ENCODE assay signal across 9 mouse cellular contexts in genomic region chr16:92398574-92399118, GRCm38 (mm10). TPM values are rescaled to one million over a fixed set of nuclear protein-coding genes. Genes with fewer than 3 reads are reported as not detected.
DNase-seq lines count a peak whose midpoint lies in the region; ATAC-seq and TF ChIP-seq lines count a peak whose summit lies in the region.
"Had no signal": no experiment of that assay in that cellular context is flagged by ENCODE, and none has a peak within 500 bp of the region (broad histone marks: within the 10 kb centered on the region; RNA-seq: fewer than 3 reads in every experiment).

No protein-coding gene starts in this region.

- H3K4me3 ChIP-seq in liver, adult 2 months (ENCODE audit: insufficient read depth, low read depth, low read length) = peak overlapping the region; percentile 57
- H3K4me3 ChIP-seq in liver, embryonic 12.5 days = no peak overlapping the region
- H3K4me3 ChIP-seq in forebrain, embryonic 12.5 days (replicated peaks) = no peak overlapping the region
- H3K4me3 ChIP-seq in intestine, postnatal 0 days (ENCODE audit: low read depth, low read length) = peak overlapping the region; percentile 38; the same call in 1 of the 2 replicates
- peak overlapping the region; percentile 34 for H3K4me3 ChIP-seq in small intestine, adult 2 months (ENCODE audit: low read depth, low read length)

- ATAC-seq in liver, embryonic 12.5 days = no peak
- ATAC-seq in forebrain, embryonic 12.5 days (ENCODE audit: low FRiP score) = no peak
- ATAC-seq in intestine, postnatal 0 days = no peak

- DNase-seq in liver, adult 2 months (ENCODE audit: extremely low read depth, low read depth, low spot score) = peak; percentile 74
- DNase-seq in left cerebral cortex, postnatal 10 days (ENCODE audit: extremely low spot score in 1 of 2, low spot score in 2 of 2) = no peak
- no peak for DNase-seq in cerebellum, postnatal 36 days
- DNase-seq in gastrocnemius, postnatal 10 days = no peak

- TF ChIP-seq CTCF in liver, adult 2 months (IDR thresholded peaks at IDR 0.05; ENCODE audit: low read depth, low read length) = peak; percentile 25; the same call in 1 of the 2 replicates
- TF ChIP-seq CTCF in intestine, postnatal 0 days (IDR thresholded peaks at IDR 0.05; ENCODE audit: low read depth) = peak; percentile 56
- no peak for TF ChIP-seq CTCF in small intestine, adult 2 months (IDR thresholded peaks at IDR 0.05; ENCODE audit: extremely low read depth, insufficient read length, insufficient replicate concordance, low read depth, low read length)

- H3K27me3 ChIP-seq in liver, adult 2 months (ENCODE audit: control insufficient read depth, insufficient read depth, low read length) = no peaks in the 10 kb centered on the region
- peaks cover 56% of the 10 kb centered on the region for H3K27me3 ChIP-seq in liver, embryonic 12.5 days (replicated peaks)
- H3K27me3 ChIP-seq in forebrain, embryonic 12.5 days = peaks cover 21% of the 10 kb centered on the region; the same call in 1 of the 2 replicates
- no peaks in the 10 kb centered on the region for H3K27me3 ChIP-seq in intestine, postnatal 0 days (replicated peaks; ENCODE audit: control insufficient read depth, insufficient read depth, low read length)
- no peaks in the 10 kb centered on the region for H3K27me3 ChIP-seq in small intestine, adult 2 months (ENCODE audit: control insufficient read depth, insufficient read depth, low read length)

- no peak for TF ChIP-seq POLR2A in liver, adult 2 months (IDR thresholded peaks at IDR 0.05; ENCODE audit: extremely low read depth, insufficient read depth, low read length)
- no peak for TF ChIP-seq POLR2A in small intestine, adult 2 months (IDR thresholded peaks at IDR 0.05; ENCODE audit: low read depth, low read length)

- H3K4me2 ChIP-seq in liver, embryonic 12.5 days = no peak overlapping the region
- peak overlapping the region; percentile 76 for H3K4me2 ChIP-seq in forebrain, embryonic 12.5 days
- peak overlapping the region; percentile 74 for H3K4me2 ChIP-seq in intestine, postnatal 0 days (replicated peaks; ENCODE audit: low read depth)

- no peaks in the 10 kb centered on the region for H3K9me3 ChIP-seq in liver, embryonic 12.5 days (replicated peaks)
- H3K9me3 ChIP-seq in forebrain, embryonic 12.5 days = no peaks in the 10 kb centered on the region
- no peaks in the 10 kb centered on the region for H3K9me3 ChIP-seq in intestine, postnatal 0 days (ENCODE audit: control insufficient read depth)

- peak overlapping the region; percentile 59 for H3K9ac ChIP-seq in liver, adult 2 months (ENCODE audit: low read depth, low read length)
- no peak overlapping the region for H3K9ac ChIP-seq in liver, embryonic 12.5 days
- no peak overlapping the region for H3K9ac ChIP-seq in forebrain, embryonic 12.5 days
- peak overlapping the region; percentile 40; the same call in 1 of the 2 replicates for H3K9ac ChIP-seq in intestine, postnatal 0 days (ENCODE audit: low read depth, low read length)

- 18% methylated on average over 6 of the region's 6 CpGs for WGBS in liver, adult 2 months
- WGBS in liver, embryonic 12.5 days (ENCODE audit: insufficient replicate concordance) = 76% methylated on average over 6 of the region's 6 CpGs
- 51% methylated on average over 6 of the region's 6 CpGs for WGBS in forebrain, embryonic 12.5 days
- 45% methylated on average over 6 of the region's 6 CpGs for WGBS in intestine, postnatal 0 days
- WGBS in small intestine, adult 2 months = 83% methylated on average over 6 of the region's 6 CpGs

- peak overlapping the region; percentile 81 for H3K27ac ChIP-seq in liver, adult 2 months (replicated peaks; ENCODE audit: insufficient read depth, low read depth, low read length)
- no peak overlapping the region for H3K27ac ChIP-seq in liver, embryonic 12.5 days
- no peak overlapping the region for H3K27ac ChIP-seq in forebrain, embryonic 12.5 days
- H3K27ac ChIP-seq in intestine, postnatal 0 days (ENCODE audit: low read depth, low read length) = 0 out of 2 replicates have a peak overlapping the region, but pooled peaks have one; percentile 50
- H3K27ac ChIP-seq in small intestine, adult 2 months (ENCODE audit: insufficient read depth, low read depth, low read length) = no peak overlapping the region

- H3K36me3 ChIP-seq in liver, adult 2 months (ENCODE audit: control insufficient read depth, insufficient read depth, low read length) = peaks cover 25% of the 10 kb centered on the region
- H3K36me3 ChIP-seq in liver, embryonic 12.5 days = peaks cover 33% of the 10 kb centered on the region
- H3K36me3 ChIP-seq in forebrain, embryonic 12.5 days (replicated peaks) = peaks cover 21% of the 10 kb centered on the region
- H3K36me3 ChIP-seq in intestine, postnatal 0 days (ENCODE audit: control insufficient read depth, insufficient read depth) = peaks cover 31% of the 10 kb centered on the region
- H3K36me3 ChIP-seq in small intestine, adult 2 months (ENCODE audit: control insufficient read depth, insufficient read depth, low read length) = peaks cover 22% of the 10 kb centered on the region

- intact Hi-C loops in left cerebral cortex, postnatal 10 days (cut with DNase I) = no loop called here

- H3K4me1 ChIP-seq in liver, adult 2 months (ENCODE audit: control insufficient read depth, insufficient read depth, low read length) = peaks cover 26% of the 10 kb centered on the region
- H3K4me1 ChIP-seq in liver, embryonic 12.5 days = peaks cover 13% of the 10 kb centered on the region; the same call in 1 of the 2 replicates
- H3K4me1 ChIP-seq in forebrain, embryonic 12.5 days = peaks cover 50% of the 10 kb centered on the region
- H3K4me1 ChIP-seq in intestine, postnatal 0 days (replicated peaks; ENCODE audit: control insufficient read depth, insufficient read depth, low read length) = peaks cover 10% of the 10 kb centered on the region
- H3K4me1 ChIP-seq in small intestine, adult 2 months (ENCODE audit: control insufficient read depth, insufficient read depth, insufficient read length, low read length) = peaks cover 12% of the 10 kb centered on the region

- H3K79me2 ChIP-seq in liver, adult 2 months (ENCODE audit: control insufficient read depth, insufficient read depth, low read length) = no peaks in the 10 kb centered on the region

RNA-seq across cellular contexts. Expression of gene Kcne1, which starts 39.4 kb away (rescaled TPM):
- total RNA-seq in liver, adult 2 months (2014; rRNA removed) = not detected in 2 replicates
- not detected in 2 replicates for polyA plus RNA-seq in liver, adult 2 months (2012; rRNA removed)
- 0.41 TPM in 1 of 2 replicates, not detected in the other for polyA plus RNA-seq in liver, embryonic 12.5 days (2016; fragmentation: Nextera tagmentation; extraction: Ambion mirVana)
- 0.26 TPM in 1 of 2 replicates, not detected in the other for polyA plus RNA-seq in forebrain, embryonic 12.5 days (2016; fragmentation: Nextera tagmentation; extraction: Ambion mirVana)
- polyA plus RNA-seq in intestine, postnatal 0 days (2015; fragmentation: Nextera tagmentation; extraction: Ambion mirVana) = not detected in 2 replicates
- not detected in 2 replicates for polyA plus RNA-seq in small intestine, adult 2 months (2012; rRNA removed)
- not detected for total RNA-seq in left cerebral cortex, postnatal 10 days (2021)
- total RNA-seq in gastrocnemius, postnatal 10 days (2021) = not detected
- total RNA-seq: hematopoietic stem cell, adult 5-6 weeks had no signal

Comparison
In these comparisons a context has a peak if more than half of its experiments do, and no peak if none do; other contexts are left out.
1. H3K27ac ChIP-seq: peak in liver, adult 2 months (single experiment) and intestine, postnatal 0 days (single experiment); none in liver, embryonic 12.5 days (single experiment), forebrain, embryonic 12.5 days (single experiment) and small intestine, adult 2 months (single experiment).
2. H3K4me3 ChIP-seq: peak in liver, adult 2 months (single experiment), intestine, postnatal 0 days (single experiment) and small intestine, adult 2 months (single experiment); none in liver, embryonic 12.5 days (single experiment) and forebrain, embryonic 12.5 days (single experiment).
3. H3K9ac ChIP-seq: peak in liver, adult 2 months (single experiment) and intestine, postnatal 0 days (single experiment); none in liver, embryonic 12.5 days (single experiment) and forebrain, embryonic 12.5 days (single experiment).